Mouse (Mus musculus) kidney, adult 2 months (tissue): ENCODE measurements around the gene Reln.

Source experiments
- CTCF ChIP-seq: fragments of 200-500 bp; conservative IDR thresholded peaks from 2 replicates; pipeline ENCODE4 v1.5.1; 2011; ENCODE audit warnings: low read depth, mild to moderate bottlenecking, control low read depth, low read length, moderate library complexity, mixed read lengths; ENCODE audit not compliant: insufficient read depth, insufficient read length
- POLR2A ChIP-seq: fragments of 200-500 bp; IDR thresholded peaks from one replicate; pipeline ENCODE4 v1.6.1; 2011; ENCODE audit warnings: low read depth, low read length, control low read depth

GRCm38 (mm10) chr5:22347732-22348131 is 3.2 kb upstream of the Reln start:
- no peak for TF ChIP-seq POLR2A
- TF ChIP-seq CTCF, result no peak
